Mouse (Mus musculus): ENCODE results near the gene Ppp2r3a. TPM values are rescaled to one million over a fixed set of nuclear protein-coding genes. Genes with fewer than 3 reads are reported as not detected.

Ppp2r3a gene
- polyA plus RNA-seq, 1 experiment, result 14.3 TPM

DNA sequence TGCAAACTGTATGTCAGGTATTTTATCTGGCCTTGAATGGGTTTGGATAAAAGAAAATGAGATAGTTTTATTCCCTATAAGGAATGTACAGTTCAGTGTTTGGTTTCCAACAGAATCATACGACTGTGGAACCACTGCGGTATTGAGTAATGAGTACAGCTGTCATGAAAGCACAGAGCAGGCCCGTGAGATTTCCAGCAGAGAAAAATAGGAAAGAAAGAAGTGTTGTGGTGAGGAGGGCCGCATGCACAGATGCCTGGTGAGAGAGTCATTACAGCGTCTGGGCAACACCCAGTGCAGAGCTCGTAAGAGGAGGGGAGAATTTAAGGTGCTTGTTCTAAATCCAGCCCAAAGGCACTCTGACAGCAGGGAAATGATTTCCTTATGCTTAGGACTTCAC is 70.3 kb downstream of the Ppp2r3a start:
- H3K9me3 ChIP-seq (replicated peaks; ENCODE audit: control insufficient read depth, insufficient read depth, low read length, poor library complexity, severe bottlenecking), result no peaks in the 10 kb centered on the region
- H3K4me1 ChIP-seq (ENCODE audit: control insufficient read depth, insufficient read depth, low read length), result no peaks in the 10 kb centered on the region
- H3K27ac ChIP-seq (ENCODE audit: insufficient read depth, low read length), result no peak overlapping the region
- H3K27me3 ChIP-seq (ENCODE audit: control insufficient read depth, insufficient read depth, low read length, poor library complexity, severe bottlenecking), result no peaks in the 10 kb centered on the region
- H3K4me3 ChIP-seq (ENCODE audit: low read depth, low read length), result no peak overlapping the region
- H3K9ac ChIP-seq (ENCODE audit: low read depth, poor library complexity, severe bottlenecking), result no peak overlapping the region
- no peaks in the 10 kb centered on the region for H3K36me3 ChIP-seq (ENCODE audit: control insufficient read depth, insufficient read depth, low read length, poor library complexity, severe bottlenecking)
- no peak for TF ChIP-seq EP300 (IDR thresholded peaks at IDR 0.05; ENCODE audit: insufficient read depth, low read depth, low read length)
- no peak for TF ChIP-seq CTCF (IDR thresholded peaks at IDR 0.05; ENCODE audit: low read depth, low read length)
- no peak for TF ChIP-seq POLR2A (IDR thresholded peaks at IDR 0.05; ENCODE audit: insufficient read depth, low read length)

- H3K27ac ChIP-seq (ENCODE audit: insufficient read depth, low read length), result no peak overlapping the region
- no peaks in the 10 kb centered on the region for H3K9me3 ChIP-seq (replicated peaks; ENCODE audit: control insufficient read depth, insufficient read depth, low read length, poor library complexity, severe bottlenecking)
- no peaks in the 10 kb centered on the region for H3K27me3 ChIP-seq (ENCODE audit: control insufficient read depth, insufficient read depth, low read length, poor library complexity, severe bottlenecking)
- H3K4me3 ChIP-seq (ENCODE audit: low read depth, low read length), result no peak overlapping the region
- no peaks in the 10 kb centered on the region for H3K4me1 ChIP-seq (ENCODE audit: control insufficient read depth, insufficient read depth, low read length)
- no peak for TF ChIP-seq CTCF (IDR thresholded peaks at IDR 0.05; ENCODE audit: low read depth, low read length)
- no peak for TF ChIP-seq EP300 (IDR thresholded peaks at IDR 0.05; ENCODE audit: insufficient read depth, low read depth, low read length)
- TF ChIP-seq POLR2A (IDR thresholded peaks at IDR 0.05; ENCODE audit: insufficient read depth, low read length), result no peak
- H3K36me3 ChIP-seq (ENCODE audit: control insufficient read depth, insufficient read depth, low read length, poor library complexity, severe bottlenecking), result no peaks in the 10 kb centered on the region
- no peak overlapping the region for H3K9ac ChIP-seq (ENCODE audit: low read depth, poor library complexity, severe bottlenecking)
Observed at GRCm38 (mm10) chr9:101180234-101180633, 71.4 kb downstream of the Ppp2r3a start.

GRCm38 (mm10) chr9:101160627-101161026 is 91.0 kb downstream of the Ppp2r3a start:
- TF ChIP-seq POLR2A (IDR thresholded peaks at IDR 0.05; ENCODE audit: insufficient read depth, low read length) (no peak), EP300 (IDR thresholded peaks at IDR 0.05; ENCODE audit: insufficient read depth, low read depth, low read length) (no peak), CTCF (IDR thresholded peaks at IDR 0.05; ENCODE audit: low read depth, low read length) (no peak)
- Histone ChIP-seq H3K27me3 (ENCODE audit: control insufficient read depth, insufficient read depth, low read length, poor library complexity, severe bottlenecking) (no peaks in the 10 kb centered on the region), H3K9ac (ENCODE audit: low read depth, poor library complexity, severe bottlenecking) (no peak overlapping the region), H3K4me1 (ENCODE audit: control insufficient read depth, insufficient read depth, low read length) (no peaks in the 10 kb centered on the region), H3K4me3 (ENCODE audit: low read depth, low read length) (no peak overlapping the region), H3K9me3 (replicated peaks; ENCODE audit: control insufficient read depth, insufficient read depth, low read length, poor library complexity, severe bottlenecking) (no peaks in the 10 kb centered on the region), H3K36me3 (ENCODE audit: control insufficient read depth, insufficient read depth, low read length, poor library complexity, severe bottlenecking) (no peaks in the 10 kb centered on the region), H3K27ac (ENCODE audit: insufficient read depth, low read length) (no peak overlapping the region)

GRCm38 (mm10) chr9:101160092-101160491 is 91.5 kb downstream of the Ppp2r3a start:
- no peaks in the 10 kb centered on the region for H3K27me3 ChIP-seq (ENCODE audit: control insufficient read depth, insufficient read depth, low read length, poor library complexity, severe bottlenecking)
- H3K4me1 ChIP-seq (ENCODE audit: control insufficient read depth, insufficient read depth, low read length), result no peaks in the 10 kb centered on the region
- TF ChIP-seq POLR2A (IDR thresholded peaks at IDR 0.05; ENCODE audit: insufficient read depth, low read length) (no peak), CTCF (IDR thresholded peaks at IDR 0.05; ENCODE audit: low read depth, low read length) (no peak), EP300 (IDR thresholded peaks at IDR 0.05; ENCODE audit: insufficient read depth, low read depth, low read length) (no peak)
- H3K36me3 ChIP-seq (ENCODE audit: control insufficient read depth, insufficient read depth, low read length, poor library complexity, severe bottlenecking), result no peaks in the 10 kb centered on the region
- H3K9ac ChIP-seq (ENCODE audit: low read depth, poor library complexity, severe bottlenecking), result no peak overlapping the region
- no peak overlapping the region for H3K4me3 ChIP-seq (ENCODE audit: low read depth, low read length)
- no peaks in the 10 kb centered on the region for H3K9me3 ChIP-seq (replicated peaks; ENCODE audit: control insufficient read depth, insufficient read depth, low read length, poor library complexity, severe bottlenecking)
- H3K27ac ChIP-seq (ENCODE audit: insufficient read depth, low read length), result no peak overlapping the region

- Histone ChIP-seq H3K9ac (ENCODE audit: low read depth, poor library complexity, severe bottlenecking) (no peak overlapping the region), H3K4me3 (ENCODE audit: low read depth, low read length) (no peak overlapping the region), H3K27ac (ENCODE audit: insufficient read depth, low read length) (no peak overlapping the region), H3K27me3 (ENCODE audit: control insufficient read depth, insufficient read depth, low read length, poor library complexity, severe bottlenecking) (no peaks in the 10 kb centered on the region), H3K36me3 (ENCODE audit: control insufficient read depth, insufficient read depth, low read length, poor library complexity, severe bottlenecking) (no peaks in the 10 kb centered on the region), H3K9me3 (replicated peaks; ENCODE audit: control insufficient read depth, insufficient read depth, low read length, poor library complexity, severe bottlenecking) (no peaks in the 10 kb centered on the region), H3K4me1 (ENCODE audit: control insufficient read depth, insufficient read depth, low read length) (no peaks in the 10 kb centered on the region)
- TF ChIP-seq EP300 (IDR thresholded peaks at IDR 0.05; ENCODE audit: insufficient read depth, low read depth, low read length) (no peak), CTCF (IDR thresholded peaks at IDR 0.05; ENCODE audit: low read depth, low read length) (no peak), POLR2A (IDR thresholded peaks at IDR 0.05; ENCODE audit: insufficient read depth, low read length) (no peak)
Observed at GRCm38 (mm10) chr9:101159431-101159830, 92.2 kb downstream of the Ppp2r3a start.

DNA sequence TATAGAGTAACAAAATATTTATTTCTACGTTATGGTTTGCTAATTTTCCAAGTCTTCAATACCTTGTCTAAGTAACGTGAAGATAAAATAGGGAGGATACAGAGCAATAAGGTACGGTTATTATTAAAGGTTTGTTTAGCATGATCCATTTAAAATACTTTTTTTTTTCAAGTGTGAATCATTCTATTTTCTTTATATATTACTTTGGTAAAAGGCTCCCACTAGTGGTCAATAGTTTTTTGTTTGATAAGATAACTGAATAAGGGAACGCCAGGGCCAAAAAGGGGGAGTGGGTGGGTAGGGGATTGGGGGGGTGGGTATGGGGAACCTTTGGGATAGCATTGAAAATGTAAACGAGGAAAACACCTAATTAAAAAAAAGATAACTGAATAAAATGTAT is 98.7 kb downstream of the Ppp2r3a start:
- no peaks in the 10 kb centered on the region for H3K9me3 ChIP-seq (replicated peaks; ENCODE audit: control insufficient read depth, insufficient read depth, low read length, poor library complexity, severe bottlenecking)
- TF ChIP-seq EP300 (IDR thresholded peaks at IDR 0.05; ENCODE audit: insufficient read depth, low read depth, low read length), result no peak
- no peak for TF ChIP-seq POLR2A (IDR thresholded peaks at IDR 0.05; ENCODE audit: insufficient read depth, low read length)
- no peak overlapping the region for H3K4me3 ChIP-seq (ENCODE audit: low read depth, low read length)
- no peak overlapping the region for H3K9ac ChIP-seq (ENCODE audit: low read depth, poor library complexity, severe bottlenecking)
- H3K27me3 ChIP-seq (ENCODE audit: control insufficient read depth, insufficient read depth, low read length, poor library complexity, severe bottlenecking), result no peaks in the 10 kb centered on the region
- H3K27ac ChIP-seq (ENCODE audit: insufficient read depth, low read length), result no peak overlapping the region
- no peaks in the 10 kb centered on the region for H3K4me1 ChIP-seq (ENCODE audit: control insufficient read depth, insufficient read depth, low read length)
- no peaks in the 10 kb centered on the region for H3K36me3 ChIP-seq (ENCODE audit: control insufficient read depth, insufficient read depth, low read length, poor library complexity, severe bottlenecking)

All from ES-Bruce4 (cell line).